Mouse (Mus musculus) regulatory T cell (primary cell): ENCODE data around the gene Sppl2b.
"Not testable (repeated sequence)": the region's sequence is repeated elsewhere in the genome, so short reads cannot be mapped to it uniquely, and the experiment has no call there.

ENCODE experiments used
- in situ Hi-C: fragments of 300-600 bp; cut with MboI, MseI; formaldehyde crosslinking; loops from one replicate; pipeline ENCODE4 v1.15.1; 2025; ENCODE audit warnings: high pct_unique_total_duplicates

Gene Sppl2b

DNA sequence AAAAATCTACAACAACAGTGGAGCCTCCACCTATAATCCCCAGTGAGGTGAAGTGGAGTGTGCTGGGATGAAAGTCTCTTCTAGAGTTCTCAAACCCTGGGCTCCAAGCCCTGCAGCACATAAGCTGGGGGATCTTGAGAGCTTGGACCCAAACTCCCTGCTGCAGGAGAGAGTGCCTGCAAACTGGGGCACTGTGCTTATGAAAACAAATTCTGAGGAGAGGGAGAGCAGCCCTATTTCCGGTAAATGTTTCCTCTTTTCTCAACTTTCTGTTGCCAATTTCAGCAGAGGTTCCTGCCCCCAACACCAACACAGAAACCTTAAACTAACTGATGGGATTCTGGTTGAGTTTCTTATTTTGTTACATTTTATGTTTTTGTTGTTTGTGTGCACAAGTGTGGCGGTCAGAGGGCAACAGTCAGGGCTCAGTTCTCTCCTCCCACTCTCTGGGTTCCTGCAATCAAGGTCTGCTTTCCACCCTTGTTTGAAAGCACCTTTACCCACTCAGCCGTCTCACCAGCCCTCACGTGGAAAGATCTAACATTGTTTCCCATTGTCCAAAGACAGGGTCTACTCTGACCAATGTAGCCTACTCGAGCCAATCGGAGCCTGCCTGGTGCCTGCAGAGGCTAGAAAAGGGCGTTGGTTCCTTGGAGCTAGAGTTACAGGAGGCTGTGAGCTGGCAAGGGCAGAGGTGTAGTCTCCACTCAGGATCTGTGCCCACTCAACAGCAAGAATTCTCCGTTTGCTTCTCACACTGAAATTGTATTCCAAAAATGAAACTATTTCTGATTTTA is 31.0 kb upstream of the Sppl2b start:
- in situ Hi-C loops = no loop called here

DNA sequence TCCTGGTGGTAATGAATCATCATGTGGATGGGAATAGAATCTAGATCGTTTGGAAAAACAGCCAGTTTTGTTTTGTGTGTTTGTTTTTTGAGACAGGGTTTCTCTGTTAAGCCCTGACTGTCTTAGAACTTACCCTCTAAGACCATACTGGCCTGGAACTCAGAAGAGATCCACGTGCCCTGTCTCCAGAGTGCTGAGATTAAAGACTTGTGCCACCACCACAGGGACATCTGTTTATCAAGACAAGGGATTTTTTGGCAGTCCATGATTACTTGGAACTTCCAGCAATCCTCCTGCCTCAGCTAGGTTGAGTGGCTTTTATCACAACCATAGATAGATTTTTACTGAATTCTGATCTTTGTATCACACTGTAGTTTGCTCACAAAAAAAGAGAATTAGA is 30.2 kb upstream of the Sppl2b start:
- in situ Hi-C loops = no loop called here

DNA sequence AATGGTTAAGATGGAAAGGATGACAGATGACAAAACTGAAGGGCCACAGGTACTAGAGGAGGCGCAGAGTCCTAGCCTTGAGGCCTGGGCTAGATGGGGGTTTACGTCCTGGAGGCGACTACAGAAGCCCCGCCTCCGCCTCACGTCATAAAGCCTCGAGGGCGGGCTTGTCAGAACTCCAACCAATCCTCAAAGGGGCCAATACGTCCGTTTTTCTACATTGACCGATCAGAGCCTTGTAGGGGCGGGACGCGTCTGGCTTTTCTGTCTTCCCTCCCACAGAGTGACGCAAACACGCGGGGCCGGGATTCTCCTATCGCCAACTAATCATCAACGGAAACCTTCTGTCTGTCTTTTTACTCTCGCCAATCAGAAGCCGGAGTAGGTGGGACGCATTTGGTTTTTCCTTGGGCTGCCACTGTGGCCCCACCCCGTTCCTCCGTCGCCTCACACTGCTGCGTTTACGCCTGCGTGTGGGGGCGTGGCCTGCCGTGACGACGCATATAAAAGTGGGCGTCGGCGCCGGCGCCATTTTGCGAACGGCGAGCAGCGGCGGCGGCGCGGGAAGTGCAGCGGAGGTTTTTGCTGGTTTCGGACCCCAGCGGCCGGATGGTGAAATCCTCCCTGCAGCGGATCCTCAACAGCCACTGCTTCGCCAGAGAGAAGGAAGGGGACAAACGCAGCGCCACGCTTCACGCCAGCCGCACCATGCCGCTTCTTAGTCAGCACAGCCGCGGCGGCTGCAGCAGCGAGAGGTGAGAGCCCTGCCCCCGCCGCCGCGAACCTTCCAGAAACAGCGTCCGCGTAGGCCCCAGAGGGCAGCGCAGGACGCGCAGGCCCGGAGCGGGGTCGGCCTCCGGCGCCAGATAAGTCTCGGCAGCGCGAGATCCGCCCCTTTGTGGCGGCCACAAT is 28.7 kb upstream of the Sppl2b start, which contains the start of gene Oaz1:
Gene Oaz1, plus strand, starts transcription at position 506 of the 912 bp plus-strand sequence.
- in situ Hi-C loops = no loop called here

DNA sequence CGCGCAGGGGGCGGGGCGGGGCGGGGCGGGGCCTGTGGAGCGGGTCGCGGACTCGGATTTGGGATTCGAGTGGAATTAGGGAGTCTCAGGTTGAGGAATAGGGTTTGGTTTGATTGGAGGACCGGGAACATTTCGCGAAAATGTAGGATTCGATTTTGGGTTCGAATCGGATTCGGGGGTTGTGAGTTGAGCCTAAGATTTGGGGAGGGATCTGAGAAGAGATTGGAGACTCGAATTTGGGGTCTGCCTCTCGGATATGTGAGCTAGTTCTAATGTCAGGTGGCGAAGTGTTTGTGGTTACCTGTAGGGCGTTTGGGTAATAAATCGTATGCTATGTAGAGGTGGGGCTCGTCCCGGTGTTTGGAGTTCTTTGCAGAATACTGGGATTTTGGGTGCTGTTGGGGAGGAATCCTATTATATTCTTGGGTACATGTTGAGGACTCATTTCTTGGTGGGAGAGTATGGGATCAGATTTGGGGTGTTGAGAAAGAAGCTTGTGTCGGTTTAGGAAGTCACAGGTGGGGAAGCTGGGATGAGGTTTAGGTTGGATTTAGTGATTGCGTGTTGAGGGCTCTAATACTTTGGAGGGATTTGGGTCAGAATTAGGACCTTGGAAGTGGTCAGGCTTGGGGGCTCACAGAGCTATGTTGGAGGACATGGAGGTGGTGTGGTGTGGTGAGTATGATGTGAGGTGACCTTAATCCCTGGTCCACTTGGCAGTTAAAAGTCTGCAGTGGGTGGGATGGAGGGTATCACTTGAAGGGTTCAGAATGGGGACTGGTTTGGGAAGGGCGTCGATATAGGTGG is 27.8 kb upstream of the Sppl2b start:
- in situ Hi-C loops = no loop called here

DNA sequence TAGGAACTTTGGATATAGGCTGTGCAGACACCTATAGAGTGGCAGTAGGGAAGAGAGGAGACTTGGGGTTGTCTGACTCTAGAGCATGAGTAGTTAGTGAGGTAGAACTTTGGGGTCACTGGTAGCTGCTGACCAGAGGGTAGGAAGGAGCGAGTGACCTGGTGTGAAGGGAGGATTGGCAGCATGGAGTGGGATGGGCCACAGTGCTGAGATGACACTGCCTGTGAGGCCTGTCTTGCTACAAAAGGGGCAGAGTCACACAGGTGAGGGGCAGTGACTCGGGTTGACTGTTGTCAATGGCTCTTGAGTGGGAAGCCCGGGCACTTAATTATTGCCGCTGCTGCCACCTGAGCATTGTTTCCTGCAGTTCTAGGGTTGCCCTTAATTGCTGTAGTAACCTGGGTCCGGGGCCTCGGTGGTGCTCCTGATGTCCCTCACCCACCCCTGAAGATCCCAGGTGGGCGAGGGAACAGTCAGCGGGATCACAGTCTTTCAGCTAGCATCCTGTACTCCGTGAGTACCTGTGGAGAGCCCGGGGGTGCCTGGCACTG is 27.1 kb upstream of the Sppl2b start:
- in situ Hi-C loops = no loop called here

DNA sequence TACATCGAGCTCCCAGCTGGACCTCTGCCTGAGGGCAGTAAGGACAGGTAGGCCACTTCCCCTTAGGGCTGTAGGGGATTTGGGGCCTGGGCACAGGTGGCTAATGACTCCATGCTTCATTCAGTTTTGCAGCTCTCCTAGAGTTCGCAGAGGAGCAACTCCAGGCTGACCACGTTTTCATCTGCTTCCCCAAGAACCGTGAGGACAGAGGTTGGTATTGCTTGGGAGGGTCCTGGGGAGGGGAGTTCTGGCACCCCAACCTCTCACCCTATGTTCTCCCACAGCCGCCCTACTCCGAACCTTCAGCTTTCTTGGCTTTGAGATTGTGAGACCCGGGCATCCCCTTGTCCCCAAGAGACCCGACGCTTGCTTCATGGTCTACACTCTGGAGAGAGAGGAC is 26.5 kb upstream of the Sppl2b start:
- in situ Hi-C loops = not testable (repeated sequence)

DNA sequence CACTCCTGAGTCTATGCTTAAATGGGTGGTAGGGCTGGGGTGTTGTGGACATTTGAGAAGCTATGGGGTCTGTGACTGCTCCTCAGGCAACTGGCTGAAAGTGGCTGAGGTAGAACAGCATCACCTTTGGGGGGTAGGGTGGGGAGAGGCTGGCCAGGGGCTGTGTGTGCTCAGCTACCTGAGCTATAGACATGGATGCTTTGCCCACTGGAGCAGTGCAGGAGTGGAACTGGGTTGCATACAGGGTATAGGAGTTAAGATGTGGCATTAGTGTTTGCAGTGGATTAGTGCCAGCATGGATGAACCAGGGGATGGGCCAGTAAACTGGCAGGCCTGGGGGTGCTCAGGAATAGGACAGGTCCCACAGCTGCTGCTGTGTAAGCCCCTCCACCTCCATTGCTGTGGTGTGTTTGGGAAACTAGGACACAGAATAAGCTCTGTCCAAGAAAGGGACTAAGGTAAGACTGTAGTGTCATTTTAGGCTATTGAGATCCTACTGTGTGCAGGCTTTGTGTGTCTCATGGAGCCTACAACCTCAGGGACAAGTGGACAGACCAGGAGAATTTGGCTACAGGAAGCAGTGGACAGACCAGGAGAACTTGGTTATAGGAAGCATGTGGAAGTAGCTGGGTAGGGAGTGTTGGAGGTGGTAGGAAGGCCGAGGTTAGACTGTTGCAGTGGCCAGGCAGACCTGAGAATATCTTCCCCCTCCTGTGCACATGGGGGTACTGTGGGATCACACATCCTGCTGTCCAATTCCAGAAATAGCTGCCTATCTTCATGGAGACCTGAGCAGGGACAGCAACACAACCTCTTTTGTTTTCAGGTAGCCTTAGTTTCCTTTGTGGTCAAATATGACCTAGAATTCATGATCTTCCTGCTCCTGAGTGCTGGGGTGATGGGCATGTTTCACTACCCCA is 25.5 kb upstream of the Sppl2b start:
- in situ Hi-C loops = no loop called here

DNA sequence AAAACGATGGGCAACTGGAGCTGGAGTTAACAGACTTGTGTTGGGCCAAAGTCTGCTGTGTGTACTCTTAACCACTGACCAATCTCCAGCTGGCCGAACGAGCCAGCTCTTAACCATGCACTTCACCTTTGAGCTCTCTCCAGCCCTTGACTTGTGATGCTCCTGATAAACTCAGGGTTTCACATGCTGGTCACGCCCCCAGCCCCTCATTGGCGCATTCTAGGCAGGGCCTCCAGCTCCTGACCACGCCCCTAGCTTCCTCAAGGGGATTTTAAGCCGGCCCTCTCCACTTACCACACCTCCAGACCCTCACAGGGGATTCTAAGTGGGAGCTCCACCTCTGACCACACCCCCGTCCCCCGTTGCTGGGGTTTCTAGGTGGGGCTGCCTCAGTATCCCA is 23.9 kb upstream of the Sppl2b start:
- in situ Hi-C loops = no loop called here

DNA sequence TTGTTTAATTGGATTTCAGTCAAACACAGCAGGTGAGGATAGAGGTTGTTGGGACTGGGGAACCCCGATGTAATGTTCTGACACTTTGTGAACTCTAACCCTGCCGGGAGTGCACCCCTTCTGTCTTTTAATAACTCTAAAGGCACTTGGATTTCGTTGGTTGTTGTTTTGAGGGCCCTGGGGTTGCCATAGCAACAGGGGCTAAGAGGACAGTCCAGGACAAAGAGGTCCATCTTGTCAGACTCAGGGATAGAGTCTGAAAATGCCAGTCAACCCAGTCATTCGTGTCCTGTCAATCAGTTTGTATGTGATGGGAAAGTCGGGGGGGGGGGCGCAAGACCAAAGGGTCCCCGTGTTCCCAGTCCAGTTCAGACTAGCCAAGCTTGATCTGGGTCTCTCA is 22.3 kb upstream of the Sppl2b start:
- in situ Hi-C loops = no loop called here

DNA sequence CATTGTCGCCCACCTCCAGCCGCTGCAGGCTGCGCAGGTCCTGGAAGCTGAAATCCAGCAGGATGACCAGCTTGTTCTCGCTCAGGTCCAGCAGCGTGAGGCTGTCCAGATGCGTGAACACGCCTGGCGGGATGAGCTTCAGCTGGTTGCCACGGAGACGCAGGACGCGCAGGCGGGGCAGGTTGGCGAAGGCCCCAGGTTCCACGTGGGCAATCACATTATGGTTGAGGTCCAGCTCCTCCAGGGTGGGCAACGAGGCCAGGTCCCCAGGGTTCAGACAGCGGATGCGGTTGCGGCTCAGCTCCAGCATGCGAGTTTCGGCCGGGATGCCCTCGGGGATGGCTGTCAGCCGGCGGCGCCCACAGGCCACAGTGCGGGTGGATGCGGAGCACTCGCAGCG is 19.5 kb upstream of the Sppl2b start:
- in situ Hi-C loops = no loop called here

DNA sequence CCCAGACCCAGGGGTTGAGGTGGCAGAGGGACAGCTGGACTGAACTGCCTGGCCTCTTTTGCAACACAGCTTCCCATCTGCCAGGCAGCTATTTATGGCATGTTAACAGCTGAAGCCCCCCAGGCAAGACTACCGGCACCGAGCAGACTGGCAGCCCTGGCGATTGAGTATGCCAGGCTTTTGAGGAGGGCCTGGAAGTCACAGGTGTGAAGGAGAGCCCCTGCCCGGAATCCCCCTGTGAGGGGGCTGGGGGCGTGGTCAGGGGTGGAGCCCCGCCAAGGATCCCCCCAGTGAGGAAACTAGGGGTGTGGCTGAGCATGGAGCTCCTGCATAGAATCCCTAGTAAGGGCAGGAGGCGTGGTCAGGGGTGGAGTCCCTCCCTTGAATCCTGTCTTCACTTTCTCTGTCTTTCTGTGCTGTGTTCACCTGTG is 18.1 kb upstream of the Sppl2b start:
- in situ Hi-C loops = no loop called here

DNA sequence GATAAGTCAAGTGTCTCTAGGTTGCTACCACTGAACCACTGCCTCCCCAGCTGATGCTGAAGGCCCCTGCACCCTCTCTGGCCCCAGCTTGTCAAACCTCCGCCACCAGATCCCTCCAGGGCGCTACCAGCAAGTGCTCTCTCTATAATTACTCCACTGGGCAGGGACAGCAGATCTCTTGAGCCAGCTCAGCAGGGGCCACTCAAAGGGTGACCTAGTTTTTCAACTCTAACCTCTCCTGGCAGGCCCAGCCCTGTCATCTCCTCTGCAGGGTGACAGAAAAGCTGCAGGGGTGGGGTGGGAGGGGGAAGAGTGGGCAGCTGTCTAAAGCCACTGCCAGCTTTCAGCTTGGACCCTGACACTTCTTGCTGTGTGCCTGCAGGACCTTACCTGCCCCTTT is 17.2 kb upstream of the Sppl2b start:
- in situ Hi-C loops = no loop called here

DNA sequence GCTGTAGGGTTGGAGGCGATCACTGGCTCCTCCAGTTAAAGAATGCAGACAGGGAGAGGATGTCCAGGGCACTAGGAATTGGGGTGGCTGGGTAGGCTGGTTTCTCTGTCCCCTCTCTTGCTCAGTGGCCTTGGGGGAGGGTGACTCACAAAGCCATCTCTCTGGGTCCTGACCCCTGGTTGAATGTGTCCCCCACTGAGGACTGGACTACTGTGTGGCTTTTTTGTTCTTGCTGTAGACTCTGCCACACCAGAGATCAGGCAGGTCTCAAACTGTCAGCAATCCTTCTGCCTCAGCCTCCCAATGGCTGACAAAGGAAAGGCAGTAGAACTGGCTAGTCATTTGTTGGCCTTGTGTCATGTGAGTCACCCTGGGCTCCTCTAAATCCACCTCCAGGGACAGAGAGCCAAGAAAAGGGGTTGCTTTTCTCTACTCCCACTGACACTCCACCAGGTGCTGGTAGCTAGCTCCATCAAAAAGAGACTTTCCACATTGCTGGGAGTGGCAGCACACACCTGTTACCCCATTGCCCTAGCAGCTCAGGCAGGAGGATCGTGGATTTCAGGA is 16.6 kb upstream of the Sppl2b start:
- in situ Hi-C loops = no loop called here

DNA sequence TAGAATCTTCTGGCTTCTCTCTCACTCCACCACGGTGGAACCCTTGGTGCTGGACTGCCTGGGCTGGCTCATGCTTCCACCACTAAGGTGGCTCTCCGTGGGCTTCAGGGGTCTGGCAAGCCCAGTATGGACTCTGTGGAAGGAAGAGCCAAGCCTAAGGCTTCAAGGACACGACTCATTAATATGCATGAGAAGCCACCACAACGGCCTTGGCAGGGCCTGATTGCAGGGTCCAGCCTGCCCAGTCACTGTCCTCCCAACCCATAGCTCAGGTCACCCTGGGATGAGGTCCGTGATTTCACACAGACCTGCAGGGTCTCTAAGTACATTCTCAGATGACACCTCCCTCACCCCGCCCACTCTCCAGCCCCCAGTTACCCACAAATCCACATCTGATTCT is 15.2 kb upstream of the Sppl2b start:
- in situ Hi-C loops = no loop called here

DNA sequence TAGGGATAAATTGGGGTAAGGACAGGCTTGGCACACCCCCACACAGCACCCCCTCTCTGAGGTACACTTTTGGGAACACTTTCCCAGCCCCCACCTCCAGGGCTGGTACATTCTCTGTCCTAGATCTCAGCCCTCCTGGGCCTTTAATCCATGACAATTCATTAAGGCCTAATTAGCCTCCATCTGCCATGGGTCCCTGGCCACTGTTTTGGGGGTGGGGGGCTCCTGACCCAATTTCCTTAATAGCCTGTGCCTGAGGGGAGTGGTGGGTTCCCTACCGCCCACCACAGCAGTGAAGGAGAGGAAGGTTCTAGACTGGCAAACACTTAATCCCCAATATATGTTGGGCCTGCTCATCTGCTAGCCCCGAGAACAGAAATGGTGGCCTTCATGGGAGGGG is 13.4 kb upstream of the Sppl2b start:
- in situ Hi-C loops = no loop called here

DNA sequence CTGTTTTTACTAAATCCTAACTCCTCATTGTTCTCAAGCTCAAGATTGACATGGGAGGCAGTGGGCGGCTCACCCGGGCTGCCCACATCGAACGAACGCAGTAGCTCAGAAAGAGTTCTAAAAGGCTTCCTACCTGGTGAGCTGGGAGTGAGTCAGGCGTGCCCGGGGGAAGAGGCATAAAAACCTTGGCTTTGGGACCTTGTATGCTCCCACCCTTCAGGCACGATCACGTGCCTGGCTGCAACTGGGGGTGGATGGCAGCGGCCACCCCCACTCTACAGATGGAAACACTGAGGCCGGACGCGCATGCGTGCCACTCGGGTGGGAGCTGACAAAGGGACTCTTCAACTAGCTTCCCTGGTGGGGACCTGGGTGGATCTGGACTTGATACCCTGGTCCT is 12.7 kb upstream of the Sppl2b start:
- in situ Hi-C loops = no loop called here

DNA sequence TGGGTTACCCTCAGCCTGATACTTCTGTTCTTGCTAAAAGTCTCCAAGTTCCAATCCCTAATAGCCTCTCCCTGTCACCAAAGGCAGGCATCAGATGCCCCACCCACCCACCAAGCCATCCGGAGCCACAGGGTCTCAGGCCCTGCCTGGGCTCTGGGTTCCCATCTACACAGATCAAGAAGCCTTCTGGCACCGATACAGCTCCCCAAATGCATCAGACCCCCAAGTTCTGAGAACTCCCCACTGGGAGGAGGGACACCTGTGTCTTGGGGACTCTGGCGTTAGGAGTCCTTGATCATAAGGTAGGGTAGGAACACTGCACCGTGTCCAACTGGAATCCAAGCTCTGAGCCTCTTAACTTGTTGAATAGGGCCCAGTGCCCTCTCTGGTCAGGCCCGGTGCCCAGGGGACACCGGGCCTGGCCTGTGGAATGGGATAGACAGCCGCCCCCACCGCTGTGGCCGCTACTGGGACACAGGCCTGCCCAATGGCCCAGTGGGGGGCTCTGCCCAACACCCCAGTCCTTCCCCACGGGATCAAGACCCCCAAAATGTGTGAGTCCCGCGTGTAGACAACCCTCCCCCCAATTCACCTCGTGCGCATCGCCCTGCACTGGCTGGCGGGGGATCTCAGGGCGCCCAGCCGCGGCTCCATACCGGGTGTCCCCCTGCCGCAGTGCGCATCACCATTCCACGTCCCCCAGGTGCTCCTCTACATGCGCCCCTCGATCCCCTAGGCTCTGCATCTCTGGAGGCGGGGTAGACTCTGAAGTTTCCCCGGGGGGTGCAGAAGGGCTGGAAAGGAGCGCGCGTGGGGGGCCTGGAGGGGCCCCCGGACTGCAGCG is 11.8 kb upstream of the Sppl2b start:
- in situ Hi-C loops = no loop called here

DNA sequence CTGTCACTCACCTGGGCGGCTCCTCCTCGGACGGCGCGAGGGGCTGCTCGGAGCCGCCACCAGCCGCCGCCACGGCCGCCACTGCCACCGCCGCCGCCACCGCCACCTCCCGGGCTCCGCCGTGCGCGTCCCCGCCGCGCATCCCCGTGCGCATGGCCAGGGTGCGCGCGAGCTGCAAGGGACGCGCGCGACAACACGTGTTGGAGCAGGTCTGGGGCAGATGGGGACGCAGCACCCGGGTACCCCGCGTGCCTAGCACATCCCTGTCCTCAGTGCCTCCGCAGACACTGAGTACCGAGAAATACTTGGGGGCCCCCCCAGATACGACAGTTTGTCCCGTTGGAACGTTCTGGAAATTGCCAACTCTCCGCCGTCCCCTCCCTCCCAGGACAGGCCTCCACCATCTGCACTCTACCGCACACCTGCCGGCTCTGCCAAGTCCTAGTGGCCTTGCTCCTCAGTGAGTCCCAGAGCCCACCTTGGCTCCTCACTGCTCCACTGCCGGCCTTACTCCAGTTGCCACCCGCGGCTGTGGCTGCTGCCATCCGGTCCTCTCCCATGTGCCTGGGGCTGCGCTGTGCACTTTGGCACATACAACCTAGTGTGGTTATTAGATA is 11.0 kb upstream of the Sppl2b start, which contains the start of gene Lingo3:
Gene Lingo3, minus strand, starts transcription at position 109 of the 617 bp plus-strand sequence.
- in situ Hi-C loops = no loop called here
